Mouse (Mus musculus): ENCODE data around the gene Cts6.
"Not testable (repeated sequence)": the region's sequence is repeated elsewhere in the genome, so short reads cannot be mapped to it uniquely, and the experiment has no call there.

The Cts6 gene

DNA sequence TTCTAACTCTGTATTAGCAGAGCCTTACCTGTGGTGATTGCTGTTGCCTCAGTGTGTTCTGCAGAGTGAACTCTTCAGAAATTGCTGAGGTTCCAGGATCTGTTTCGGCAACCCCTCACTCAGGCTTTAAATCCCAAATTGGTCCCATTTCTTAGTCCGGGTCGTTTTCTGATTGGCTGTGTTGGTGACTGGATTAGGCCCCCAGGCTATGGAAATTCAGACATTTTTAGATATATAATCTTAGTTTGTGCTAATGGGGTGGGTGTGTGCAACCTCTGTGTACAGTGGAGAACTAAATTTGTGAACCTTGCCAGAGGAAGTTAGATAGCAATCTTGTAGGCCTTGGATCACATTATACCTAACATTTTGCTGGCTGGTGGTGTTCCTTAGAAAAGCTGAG, at the start of gene Cts6:
Gene Cts6 (minus strand): TSS at position 101 of the 400 bp plus-strand sequence.
- in situ Hi-C loops (cut with MboI; ENCODE audit: low pct_unique_long_range_greater_than_20kb in 1 of 2, low sequenced_read_pairs in 2 of 2, unreplicated experiment in 1 of 2) = no loop called here

DNA sequence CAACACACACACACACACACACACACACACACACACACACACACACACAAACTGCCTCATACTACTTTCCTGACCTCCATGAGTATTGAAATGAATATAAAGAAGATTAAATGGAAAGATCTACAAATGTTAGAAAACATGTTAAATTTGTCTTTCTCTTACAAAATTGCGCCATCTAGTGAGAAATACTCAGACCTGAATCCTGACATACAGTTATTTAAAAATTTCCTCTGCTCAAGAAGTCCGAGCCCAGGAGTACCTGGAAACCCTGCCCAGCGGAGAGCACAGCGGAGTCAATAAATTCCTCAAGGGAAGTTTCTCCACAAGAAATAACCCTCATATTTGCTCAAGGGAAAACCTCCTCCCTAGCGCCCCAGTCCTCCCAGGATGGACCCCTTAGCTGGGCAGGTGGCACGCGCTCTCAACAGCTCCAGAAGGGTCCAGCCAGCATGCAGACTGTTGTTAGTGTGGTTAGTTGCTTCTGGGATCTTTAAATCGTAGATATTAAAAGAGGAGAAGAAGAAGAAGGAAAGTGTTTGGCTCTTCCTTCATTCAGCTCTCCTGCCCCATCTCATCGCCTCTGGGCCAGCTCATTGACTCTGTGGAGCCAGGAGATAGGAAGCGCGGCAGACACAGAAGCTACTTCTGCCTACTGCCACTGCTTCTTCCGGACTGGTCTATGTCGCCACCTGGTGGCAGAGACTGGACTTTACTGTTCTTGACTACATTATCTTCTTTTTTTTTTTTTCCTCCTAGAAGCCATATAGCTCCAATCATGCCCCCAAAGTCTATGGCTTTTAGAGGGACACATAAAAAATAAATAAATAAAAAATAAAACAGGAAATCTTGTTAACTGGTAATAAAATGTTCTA, 38.1 kb upstream of the Cts6 start:
- in situ Hi-C loops (cut with MboI; ENCODE audit: low pct_unique_long_range_greater_than_20kb in 1 of 2, low sequenced_read_pairs in 2 of 2, unreplicated experiment in 1 of 2) = loop anchor here in 1 of 2 experiments (25.0 kb wide), 1 partner anchor 254 kb away; no protein-coding TSS in a partner anchor

DNA sequence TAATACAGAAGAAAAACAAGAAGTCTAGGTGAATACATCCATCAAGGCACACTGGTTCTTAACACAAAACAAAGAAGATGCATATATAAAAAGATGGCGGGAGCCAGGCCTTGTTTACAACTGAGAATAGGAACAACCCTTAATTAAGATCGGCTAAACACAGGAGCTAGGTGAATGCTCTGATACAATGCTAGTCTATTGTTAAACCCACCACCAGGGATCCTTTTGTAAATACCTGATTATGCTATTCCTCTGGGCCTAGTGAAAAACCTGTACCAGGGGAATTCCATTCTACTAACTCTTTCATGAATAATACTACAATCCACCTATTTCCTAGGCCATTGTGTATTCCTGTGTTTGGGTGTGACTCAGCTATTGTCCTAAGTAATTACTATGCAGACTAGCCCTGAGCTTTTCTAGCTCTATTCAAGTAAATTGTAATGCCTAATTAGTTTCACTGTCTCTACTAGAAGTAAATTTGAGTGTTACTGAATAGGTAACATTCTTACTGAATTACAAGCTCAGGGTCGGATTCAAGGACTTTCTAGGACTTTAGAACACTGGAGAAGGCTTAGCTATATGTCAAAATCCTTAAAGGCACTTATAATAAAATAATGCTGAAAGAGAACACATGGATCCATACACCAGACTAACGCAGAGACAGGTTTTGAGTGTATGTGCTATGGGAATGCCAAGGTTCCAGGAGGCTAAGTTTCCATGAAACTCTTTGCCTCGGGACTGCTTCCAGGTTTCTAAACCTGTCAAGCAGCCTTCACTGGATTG, 17.9 kb downstream of the Cts6 start:
- in situ Hi-C loops (cut with MboI; ENCODE audit: low pct_unique_long_range_greater_than_20kb in 1 of 2, low sequenced_read_pairs in 2 of 2, unreplicated experiment in 1 of 2) = not testable (repeated sequence)

DNA sequence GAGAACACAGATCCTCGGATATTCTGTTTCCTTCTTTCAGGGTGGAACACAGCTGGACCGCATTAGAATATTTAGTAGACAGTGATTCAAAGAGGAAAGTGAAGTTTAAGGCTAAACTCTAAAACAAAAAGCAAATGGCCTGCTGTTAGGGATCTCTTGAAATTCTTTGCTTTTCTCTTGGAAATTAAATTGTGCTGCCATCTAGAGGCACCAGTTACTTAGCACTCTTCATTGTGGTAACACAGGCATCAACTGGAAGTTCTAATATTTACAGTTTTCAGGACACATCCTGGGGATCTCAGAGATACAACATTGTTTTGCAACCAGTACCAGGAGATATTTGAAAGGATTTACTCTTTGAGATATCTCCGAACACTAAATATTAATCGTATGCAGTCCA, 38.6 kb downstream of the Cts6 start:
- in situ Hi-C loops (cut with MboI; ENCODE audit: low pct_unique_long_range_greater_than_20kb in 1 of 2, low sequenced_read_pairs in 2 of 2, unreplicated experiment in 1 of 2) = no loop called here

DNA sequence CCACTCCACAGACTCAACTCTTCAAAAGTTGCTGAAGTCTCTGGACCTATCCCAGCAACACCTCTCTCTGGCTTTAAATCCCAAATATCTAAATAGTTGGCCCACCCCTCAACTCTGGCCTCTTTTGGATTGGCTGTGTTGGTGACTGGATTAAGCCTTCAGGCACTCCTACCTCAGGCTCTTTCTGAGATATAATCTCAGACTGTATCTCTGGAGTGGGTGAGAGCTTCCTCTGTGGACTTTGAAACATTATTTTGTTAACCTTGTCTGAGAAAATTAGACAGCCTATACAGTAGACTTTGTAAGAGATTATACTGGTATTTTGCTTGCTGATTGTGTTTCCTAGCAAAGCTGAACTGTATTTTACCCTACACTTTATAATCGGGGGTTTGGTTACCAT, 39.1 kb downstream of the Cts6 start, which contains the start of gene Ctsr:
Gene Ctsr (minus strand): TSS at position 101 of the 400 bp plus-strand sequence.
- in situ Hi-C loops (cut with MboI; ENCODE audit: low pct_unique_long_range_greater_than_20kb in 1 of 2, low sequenced_read_pairs in 2 of 2, unreplicated experiment in 1 of 2) = no loop called here

All from mouse embryonic stem cell (cell line).